Mouse (Mus musculus) mouse trophoblast stem cell (cell line): ENCODE data around the gene Btn2a2.

Experiments used
- in situ Hi-C, 2 experiments: fragments of 300-500 bp; cut with MseI, MboI; formaldehyde crosslinking; loops; 2 replicates in 1 of 2; 3 replicates in 1 of 2; pipeline ENCODE4 v1.15.1; 2025

The Btn2a2 gene

GRCm38 (mm10) chr13:23523976-23524375, 35.3 kb upstream of the Btn2a2 start:
- in situ Hi-C loops = loop anchor here (10.0 to 25.0 kb wide), 2 partner anchors 1479 to 1487 kb away; partner anchors contain the start of genes Hist1h2ag (in 2 of the 2), Hist1h2bj (in 2 of the 2), Hist1h4i (in 2 of the 2) and Hist1h2ah (in 1 of the 2)

GRCm38 (mm10) chr13:23521703-23522102, 33.0 kb upstream of the Btn2a2 start:
- in situ Hi-C loops = loop anchor here (10.0 to 25.0 kb wide), 2 partner anchors 1477 to 1484 kb away; partner anchors contain the start of genes Hist1h2ag (in 2 of the 2), Hist1h2bj (in 2 of the 2), Hist1h4i (in 2 of the 2) and Hist1h2ah (in 1 of the 2)

GRCm38 (mm10) chr13:23519416-23519815, 30.8 kb upstream of the Btn2a2 start:
- in situ Hi-C loops = loop anchor here (5.0 to 25.0 kb wide), 3 partner anchors 82 to 1585 kb away; partner anchors contain the start of genes Hist1h2ag (in 1 of the 2), Hist1h2ah (in 1 of the 2), Hist1h2bj (in 1 of the 2) and Hist1h2bk (in 1 of the 2)

GRCm38 (mm10) chr13:23518885-23519284, 30.2 kb upstream of the Btn2a2 start:
- in situ Hi-C loops = loop anchor here (5.0 to 25.0 kb wide), 3 partner anchors 82 to 1584 kb away; partner anchors contain the start of genes Hist1h2ag (in 1 of the 2), Hist1h2ah (in 1 of the 2), Hist1h2bj (in 1 of the 2) and Hist1h2bk (in 1 of the 2)

- in situ Hi-C loops = loop anchor here (5.0 to 25.0 kb wide), 3 partner anchors 81 to 1583 kb away; partner anchors contain the start of genes Hist1h2ag (in 1 of the 2), Hist1h2ah (in 1 of the 2), Hist1h2bj (in 1 of the 2) and Hist1h2bk (in 1 of the 2)
These were observed 29.6 kb upstream of the Btn2a2 start for GRCm38 (mm10) chr13:23518295-23518603.

- in situ Hi-C loops = loop anchor here (5.0 to 25.0 kb wide), 3 partner anchors 80 to 1583 kb away; partner anchors contain the start of genes Hist1h2ag (in 1 of the 2), Hist1h2ah (in 1 of the 2), Hist1h2bj (in 1 of the 2) and Hist1h2bk (in 1 of the 2)
These were observed 29.1 kb upstream of the Btn2a2 start for GRCm38 (mm10) chr13:23517603-23518294.

- in situ Hi-C loops = loop anchor here (5.0 to 25.0 kb wide), 3 partner anchors 80 to 1582 kb away; partner anchors contain the start of genes Hist1h2ag (in 1 of the 2), Hist1h2ah (in 1 of the 2), Hist1h2bj (in 1 of the 2) and Hist1h2bk (in 1 of the 2)
These were observed 28.4 kb upstream of the Btn2a2 start for GRCm38 (mm10) chr13:23516822-23517602.

GRCm38 (mm10) chr13:23515826-23516620, 27.4 kb upstream of the Btn2a2 start:
- in situ Hi-C loops = loop anchor here (5.0 to 25.0 kb wide), 3 partner anchors 79 to 1581 kb away; partner anchors contain the start of genes Hist1h2ag (in 1 of the 2), Hist1h2ah (in 1 of the 2), Hist1h2bj (in 1 of the 2) and Hist1h2bk (in 1 of the 2)

- in situ Hi-C loops = loop anchor here (5.0 to 25.0 kb wide), 3 partner anchors 78 to 1580 kb away; partner anchors contain the start of genes Hist1h2ag (in 1 of the 2), Hist1h2ah (in 1 of the 2), Hist1h2bj (in 1 of the 2) and Hist1h2bk (in 1 of the 2)
These were observed 26.6 kb upstream of the Btn2a2 start for GRCm38 (mm10) chr13:23515281-23515680.

- in situ Hi-C loops = loop anchor here in 1 of 2 experiments (10.0 to 25.0 kb wide), 2 partner anchors 1476 to 1579 kb away; partner anchors contain the start of genes Hist1h2ag, Hist1h2ah, Hist1h2bj and Hist1h2bk
These were observed 24.9 kb upstream of the Btn2a2 start for GRCm38 (mm10) chr13:23513517-23513916.

- in situ Hi-C loops = loop anchor here in 1 of 2 experiments (10.0 to 25.0 kb wide), 2 partner anchors 1473 to 1575 kb away; partner anchors contain the start of genes Hist1h2ag, Hist1h2ah, Hist1h2bj and Hist1h2bk
These were observed 21.5 kb upstream of the Btn2a2 start for GRCm38 (mm10) chr13:23510127-23510526.

- in situ Hi-C loops = loop anchor here in 1 of 2 experiments (25.0 kb wide), 1 partner anchor 1470 kb away; the partner anchor contains the start of genes Hist1h2ag, Hist1h2ah, Hist1h2bj and Hist1h2bk
These were observed 18.3 kb upstream of the Btn2a2 start for GRCm38 (mm10) chr13:23506819-23507515.

GRCm38 (mm10) chr13:23506351-23506750, 17.7 kb upstream of the Btn2a2 start:
- in situ Hi-C loops = loop anchor here in 1 of 2 experiments (25.0 kb wide), 1 partner anchor 1469 kb away; the partner anchor contains the start of genes Hist1h2ag, Hist1h2ah, Hist1h2bj and Hist1h2bk

- in situ Hi-C loops = loop anchor here in 1 of 2 experiments (25.0 kb wide), 1 partner anchor 1469 kb away; the partner anchor contains the start of genes Hist1h2ag, Hist1h2ah, Hist1h2bj and Hist1h2bk
These were observed 17.1 kb upstream of the Btn2a2 start for GRCm38 (mm10) chr13:23505662-23506345.

- in situ Hi-C loops = loop anchor here in 1 of 2 experiments (25.0 kb wide), 1 partner anchor 1466 kb away; the partner anchor contains the start of genes Hist1h2ag, Hist1h2ah, Hist1h2bj and Hist1h2bk
These were observed 15.1 kb upstream of the Btn2a2 start for GRCm38 (mm10) chr13:23503797-23504196.

GRCm38 (mm10) chr13:23502916-23503315, 14.3 kb upstream of the Btn2a2 start:
- in situ Hi-C loops = loop anchor here in 1 of 2 experiments (25.0 kb wide), 1 partner anchor 1466 kb away; the partner anchor contains the start of genes Hist1h2ag, Hist1h2ah, Hist1h2bj and Hist1h2bk

- in situ Hi-C loops = loop anchor here in 1 of 2 experiments (25.0 kb wide), 1 partner anchor 1465 kb away; the partner anchor contains the start of genes Hist1h2ag, Hist1h2ah, Hist1h2bj and Hist1h2bk
These were observed 13.4 kb upstream of the Btn2a2 start for GRCm38 (mm10) chr13:23502031-23502567.
